Mouse (Mus musculus) brain, embryonic 14.5 days (tissue): ENCODE results near the gene Fdxr.

Experiments
- CTCF ChIP-seq: fragments of 200-500 bp; IDR thresholded peaks from 2 replicates; pipeline ENCODE4 v1.5.1; 2012; ENCODE audit warnings: inconsistent platforms, mild to moderate bottlenecking, moderate library complexity, borderline replicate concordance; ENCODE audit not compliant: insufficient read depth, insufficient read length; ENCODE audit errors: extremely low read depth
- POLR2A ChIP-seq: fragments of 200-500 bp; IDR thresholded peaks from 2 replicates; pipeline ENCODE4 v1.6.1; 2012; ENCODE audit warnings: mild to moderate bottlenecking, inconsistent platforms, borderline replicate concordance; ENCODE audit not compliant: poor library complexity, insufficient read depth, insufficient read length, severe bottlenecking; ENCODE audit errors: extremely low read depth

- TF ChIP-seq CTCF: no peak
- no peak for TF ChIP-seq POLR2A
Observed at GRCm38 (mm10) chr11:115297214-115297826, 20.5 kb upstream of the Fdxr start, which contains the start of gene Fads6.
